13 mouse cellular contexts compared by ENCODE assay signal in genomic region chr9:78623301-78623747, GRCm38 (mm10). TPM values are rescaled to one million over a fixed set of nuclear protein-coding genes. Genes with fewer than 3 reads are reported as not detected.
DNase-seq lines count a peak whose midpoint lies in the region; ATAC-seq lines count a peak whose summit lies in the region.
"Had no signal": no experiment of that assay in that cellular context is flagged by ENCODE, and none has a peak within 500 bp of the region (broad histone marks: within the 10 kb centered on the region; RNA-seq: fewer than 3 reads in every experiment).

No protein-coding gene starts in this region.

- intact Hi-C loops in left cerebral cortex, postnatal 25 days (cut with DNase I) = no loop called here

- ATAC-seq in frontal cortex, adult (ENCODE audit: low TSS enrichment) = peak; percentile 99

- DNase-seq in frontal cortex, postnatal 14 days (ENCODE audit: low spot score in 2 of 2) = no peak
- DNase-seq in urinary bladder, adult 2 months (ENCODE audit: low spot score) = peak; percentile 29
- DNase-seq in urinary bladder, postnatal 4 days (ENCODE audit: low spot score in 2 of 2) = no peak
- DNase-seq in left cerebral cortex, postnatal 25 days (ENCODE audit: low spot score in 2 of 2) = peak; percentile 17 to 80
- peak; percentile 47 to 56 for DNase-seq in urinary bladder, postnatal 36 days (ENCODE audit: low spot score in 2 of 2)
- no peak for DNase-seq in neural tube, embryonic 10.5 days (ENCODE audit: extremely low spot score, low spot score)
- no peak for DNase-seq in layer of hippocampus, postnatal 25 days (ENCODE audit: extremely low spot score in 1 of 2, low spot score in 1 of 2)
- DNase-seq: cerebellum, postnatal 36 days; heart, postnatal 4 days; kidney, postnatal 14 days; lung, embryonic 14.5 days; thymus, adult 18-20 months had no signal

RNA-seq across cellular contexts. Expression of gene Cd109, which starts 8.0 kb away (rescaled TPM):
- polyA plus RNA-seq in urinary bladder, adult 2 months (2012; rRNA removed) = 3.6 and 4.0 TPM in 2 replicates
- under 1 TPM; 0.57 to 0.76 TPM for total RNA-seq in left cerebral cortex, postnatal 25 days (2021)
- total RNA-seq in layer of hippocampus, postnatal 25 days (2021) = 1 to 10 TPM; 3.8 to 4.6 TPM

RNA-seq across cellular contexts. Expression of gene Slc17a5, which starts 35.5 kb away (rescaled TPM):
- polyA plus RNA-seq in urinary bladder, adult 2 months (2012; rRNA removed) = 11.7 and 12.7 TPM in 2 replicates
- total RNA-seq in left cerebral cortex, postnatal 25 days (2021) = 10 to 100 TPM; 18.2 to 18.5 TPM
- 10 to 100 TPM; 18.8 to 20.7 TPM for total RNA-seq in layer of hippocampus, postnatal 25 days (2021)

Comparison
In these comparisons a context has a peak if more than half of its experiments do, and no peak if none do; other contexts are left out.
1. DNase-seq: peak in urinary bladder, adult 2 months (single experiment), left cerebral cortex, postnatal 25 days (2 of 2) and urinary bladder, postnatal 36 days (2 of 2); none in frontal cortex, postnatal 14 days (0 of 2), urinary bladder, postnatal 4 days (0 of 2), neural tube, embryonic 10.5 days (single experiment) and layer of hippocampus, postnatal 25 days (0 of 2).